Mouse (Mus musculus): ENCODE data around the gene Mageb4. TPM values are rescaled to one million over a fixed set of nuclear protein-coding genes. Genes with fewer than 3 reads are reported as not detected.
"Not testable (repeated sequence)": the region's sequence is repeated elsewhere in the genome, so short reads cannot be mapped to it uniquely, and the experiment has no call there.

The Mageb4 gene
- polyA plus RNA-seq (2012; rRNA removed), result not detected in 2 replicates

DNA sequence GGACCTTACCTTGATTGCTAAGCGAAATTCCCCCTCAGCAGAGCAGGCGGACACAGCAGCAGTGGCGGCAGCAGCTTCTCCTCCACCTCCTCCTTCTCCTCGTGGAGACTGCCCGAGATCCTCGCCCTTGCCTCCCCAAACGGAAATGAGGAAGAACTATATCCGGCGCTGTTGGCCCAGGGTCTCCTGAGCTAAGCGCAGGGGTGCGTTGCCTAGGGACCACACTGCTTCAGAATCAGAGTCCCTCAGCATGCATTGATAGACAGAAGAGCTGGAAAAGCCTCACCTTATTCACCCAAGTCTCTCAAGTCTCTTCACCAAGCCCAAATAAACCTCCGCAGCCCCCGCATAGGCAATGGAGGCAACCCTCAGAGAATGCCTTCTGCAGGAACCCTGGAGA, at the start of gene Mageb4:
Gene Mageb4, minus strand, starts transcription at position 101 of the 400 bp plus-strand sequence.
- not testable (repeated sequence) for DNase-seq; H3K4me3 ChIP-seq (replicated peaks; ENCODE audit: insufficient read depth, low read depth, low read length); H3K4me1 ChIP-seq (ENCODE audit: control insufficient read depth, insufficient read depth, low read length); H3K27me3 ChIP-seq (ENCODE audit: control insufficient read depth, insufficient read depth, low read length); H3K27ac ChIP-seq (ENCODE audit: insufficient read depth, low read length)
- no CpG with 5 or more reads among the region's 13 CpGs for WGBS

DNA sequence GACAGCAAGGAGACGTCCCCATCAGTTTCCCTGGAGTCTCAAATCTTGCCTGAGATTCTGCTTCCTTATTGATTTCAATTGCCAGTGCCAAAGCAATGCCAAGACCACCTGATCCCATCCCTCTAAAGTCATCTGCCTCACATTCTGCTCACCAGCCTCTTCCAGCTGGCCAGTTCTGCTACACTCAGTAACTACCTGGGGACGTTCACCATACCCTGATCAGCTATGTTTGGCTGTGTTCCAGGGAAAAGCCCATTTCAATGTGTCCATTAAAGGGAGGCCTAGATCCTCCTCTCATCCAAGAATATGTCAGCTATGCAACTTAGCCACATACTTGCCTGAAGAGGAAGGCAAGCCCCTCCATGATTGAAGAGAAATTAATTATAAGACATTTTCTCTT, 20.3 kb downstream of the Mageb4 start:
- WGBS, result 16% methylated on average over 1 of the region's 2 CpGs
- H3K4me1 ChIP-seq (ENCODE audit: control insufficient read depth, insufficient read depth, low read length); H3K27ac ChIP-seq (ENCODE audit: insufficient read depth, low read length); DNase-seq; H3K27me3 ChIP-seq (ENCODE audit: control insufficient read depth, insufficient read depth, low read length); H3K4me3 ChIP-seq (replicated peaks; ENCODE audit: insufficient read depth, low read depth, low read length): not testable (repeated sequence)

DNA sequence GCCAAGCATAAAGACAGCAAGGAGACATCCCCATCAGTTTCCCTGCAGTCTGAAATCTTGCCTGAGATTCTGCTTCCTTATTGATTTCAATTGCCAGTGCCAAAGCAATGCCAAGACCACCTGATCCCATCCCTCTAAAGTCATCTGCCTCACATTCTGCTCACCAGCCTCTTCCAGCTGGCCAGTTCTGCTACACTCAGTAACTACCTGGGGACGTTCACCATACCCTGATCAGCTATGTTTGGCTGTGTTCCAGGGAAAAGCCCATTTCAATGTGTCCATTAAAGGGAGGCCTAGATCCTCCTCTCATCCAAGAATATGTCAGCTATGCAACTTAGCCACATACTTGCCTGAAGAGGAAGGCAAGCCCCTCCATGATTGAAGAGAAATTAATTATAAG, 58.9 kb downstream of the Mageb4 start:
- not testable (repeated sequence) for H3K27me3 ChIP-seq (ENCODE audit: control insufficient read depth, insufficient read depth, low read length); DNase-seq; H3K4me1 ChIP-seq (ENCODE audit: control insufficient read depth, insufficient read depth, low read length); H3K4me3 ChIP-seq (replicated peaks; ENCODE audit: insufficient read depth, low read depth, low read length); H3K27ac ChIP-seq (ENCODE audit: insufficient read depth, low read length)
- no CpG with 5 or more reads among the region's 1 CpGs for WGBS

DNA sequence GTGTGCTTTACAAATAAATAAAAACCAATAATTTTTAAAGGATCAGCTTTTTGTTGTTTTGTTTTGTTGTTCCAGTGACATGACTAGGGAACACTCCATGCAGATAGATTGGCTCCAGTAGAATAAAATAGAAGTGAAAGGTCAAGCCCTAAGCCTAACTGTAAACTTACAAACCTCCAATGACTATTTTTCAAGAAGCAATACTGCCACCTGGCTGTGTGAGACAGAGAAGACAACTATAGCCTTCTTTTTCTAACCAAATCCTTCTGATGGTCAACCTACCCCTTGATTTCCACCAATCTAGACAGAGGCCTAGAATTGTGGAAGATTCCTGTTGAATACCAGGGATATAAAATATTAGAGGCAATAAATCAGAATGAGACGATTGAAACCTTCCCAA, 67.6 kb downstream of the Mageb4 start:
- no peaks in the 10 kb centered on the region for H3K27me3 ChIP-seq (ENCODE audit: control insufficient read depth, insufficient read depth, low read length)
- no peak for DNase-seq
- no peaks in the 10 kb centered on the region for H3K4me1 ChIP-seq (ENCODE audit: control insufficient read depth, insufficient read depth, low read length)
- H3K4me3 ChIP-seq (replicated peaks; ENCODE audit: insufficient read depth, low read depth, low read length), result no peak overlapping the region
- H3K27ac ChIP-seq (ENCODE audit: insufficient read depth, low read length), result no peak overlapping the region
- no peak for TF ChIP-seq POLR2A (IDR thresholded peaks at IDR 0.05; ENCODE audit: borderline replicate concordance, insufficient read depth, low read length)
- no peak for TF ChIP-seq CTCF (IDR thresholded peaks at IDR 0.05; ENCODE audit: borderline replicate concordance, insufficient read depth, low read depth, low read length)
- WGBS, result 82% methylated on average over 1 of the region's 1 CpGs

Other genes starting within 250 kb of the Mageb4 start
- gene Nr0b1, start 113.3 kb downstream of the Mageb4 start, polyA plus RNA-seq (2012; rRNA removed), result 0.07 and 0.11 TPM in 2 replicates

Data from cerebellum, adult 2 months (tissue).